Mouse (Mus musculus) left cerebral cortex, adult 9 months (tissue): ENCODE measurements around the gene Cacna1a.
"Not testable (repeated sequence)": the region's sequence is repeated elsewhere in the genome, so short reads cannot be mapped to it uniquely, and the experiment has no call there.

ENCODE experiments used
- DNase-seq, 2 experiments: peaks; one replicate each; pipeline ENCODE4 v3.0.0; 2022; ENCODE audit warnings: low spot score in 2 of 2

Gene Cacna1a

DNA sequence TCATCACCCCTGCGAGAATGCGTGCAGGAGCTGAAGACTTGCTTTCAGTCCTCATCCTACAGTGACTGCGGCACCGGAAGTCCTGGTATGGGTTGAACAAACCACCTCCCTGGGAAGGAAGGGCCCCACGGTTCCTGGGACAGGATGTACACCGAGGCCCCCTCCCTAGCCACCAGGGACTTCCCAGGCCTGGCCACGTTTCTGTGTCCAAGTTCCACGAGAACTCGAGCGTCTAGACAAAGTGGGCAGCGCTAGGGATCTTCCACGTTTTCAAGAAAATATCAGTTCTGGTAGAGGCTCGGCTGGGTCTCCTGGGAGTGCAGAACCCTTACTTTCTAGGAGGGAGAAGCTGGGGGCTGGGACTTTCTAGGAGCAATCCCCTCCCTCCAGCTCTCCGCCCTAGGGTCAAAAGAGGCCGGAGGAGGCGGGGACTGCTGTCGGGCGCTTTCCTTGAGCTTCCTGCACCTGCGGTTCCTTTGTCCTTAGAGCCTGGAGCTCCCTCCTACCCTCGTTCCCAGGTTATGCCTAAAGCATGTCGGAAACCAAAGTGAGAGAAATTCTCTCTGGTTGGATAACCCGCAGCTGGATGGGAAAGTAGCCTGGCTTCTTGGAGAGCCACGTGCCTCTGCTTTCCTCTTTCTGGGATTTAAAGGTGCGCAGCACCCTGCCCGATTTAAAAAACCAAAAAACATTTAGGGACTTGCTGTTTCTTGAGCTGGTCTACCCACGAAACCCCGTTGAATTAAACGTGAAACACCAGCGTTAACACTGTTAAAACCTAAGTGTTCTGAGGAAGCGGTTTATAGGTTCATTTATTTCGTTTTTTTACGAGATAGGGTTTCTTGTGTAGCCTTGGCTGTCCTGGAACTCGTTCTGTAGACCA is 271.9 kb downstream of the Cacna1a start:
- DNase-seq = no peak

DNA sequence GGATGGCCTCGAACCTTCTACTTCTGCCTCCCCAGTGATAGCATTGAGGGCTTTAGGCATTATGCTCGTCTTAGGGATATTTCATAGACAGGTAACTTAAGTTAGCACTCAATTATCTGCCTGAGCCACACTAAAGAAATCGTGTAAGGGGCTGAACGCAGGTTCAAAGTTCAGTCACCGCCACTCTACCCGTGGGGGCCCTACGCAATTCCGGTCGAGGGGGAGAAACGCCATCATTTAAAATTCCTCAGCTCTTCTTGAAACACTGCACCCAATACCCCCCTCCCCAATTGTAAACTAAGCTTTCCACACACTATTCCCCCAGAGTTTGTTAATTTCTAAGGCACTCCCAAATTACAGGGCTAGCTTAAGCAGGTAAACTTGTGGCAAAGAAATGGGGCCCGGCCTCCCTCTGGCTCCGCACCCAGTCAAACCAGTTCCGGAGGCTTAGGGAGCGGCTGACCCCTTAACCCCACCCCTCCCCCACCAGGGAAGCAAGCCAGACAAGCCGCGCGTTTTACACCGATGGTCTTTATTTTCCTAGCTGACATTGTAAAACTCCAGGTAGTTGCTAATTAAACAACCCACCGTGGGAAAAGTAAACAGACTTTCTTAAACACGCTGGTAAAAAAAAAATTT is 272.7 kb downstream of the Cacna1a start:
- DNase-seq = no peak

DNA sequence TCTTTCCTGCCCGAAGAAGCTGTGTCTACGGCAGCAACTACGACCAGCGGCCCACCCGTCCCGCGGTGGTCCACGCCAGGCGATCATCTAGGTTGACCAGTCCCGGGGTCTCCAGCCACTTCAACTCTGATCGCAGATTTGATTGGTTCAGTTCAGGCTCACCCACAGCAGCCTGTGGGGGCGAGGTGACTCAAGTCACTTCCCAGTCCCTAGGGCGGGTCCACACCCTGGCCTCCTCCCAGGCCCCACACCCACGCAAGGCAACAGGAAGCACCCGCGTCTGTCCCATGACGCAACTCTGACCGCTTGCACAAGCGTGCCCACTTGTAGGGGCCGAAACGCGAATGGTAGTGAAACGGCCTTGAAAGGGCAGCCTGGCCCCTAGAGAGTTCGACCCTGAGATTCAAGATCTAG is 273.2 kb downstream of the Cacna1a start:
- peak in 1 of 2 experiments; percentile 59 for DNase-seq

DNA sequence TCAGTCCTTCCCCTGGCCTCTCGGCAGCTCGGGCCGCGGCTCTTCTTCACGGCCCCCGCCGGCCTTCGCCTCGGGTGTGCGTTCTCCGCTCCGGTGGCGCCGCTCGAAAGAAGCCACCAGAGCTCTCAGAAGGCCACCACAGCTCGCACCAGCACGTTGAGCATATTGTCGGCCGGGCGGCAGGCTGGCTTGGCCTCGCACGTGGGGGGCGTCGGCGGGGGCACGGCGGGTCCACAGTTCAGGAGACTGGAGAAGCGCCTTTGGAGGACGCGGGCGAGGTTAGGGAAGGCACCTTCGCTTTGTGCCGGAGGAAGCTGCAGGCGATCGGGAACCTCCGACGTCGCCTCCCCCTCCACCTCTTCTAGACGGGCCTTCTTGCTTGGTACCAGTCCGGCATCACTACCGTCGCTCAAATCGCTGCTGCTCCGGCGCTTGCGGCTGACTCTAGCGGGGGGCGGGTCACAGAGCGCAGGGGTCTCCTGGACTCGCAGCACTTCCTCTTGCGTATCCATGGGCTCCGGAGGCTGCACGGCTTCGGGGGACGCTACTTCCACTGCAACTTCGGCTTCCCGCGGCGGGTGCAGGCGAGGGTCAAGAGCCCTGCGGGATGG is 273.8 kb downstream of the Cacna1a start:
- no peak for DNase-seq

DNA sequence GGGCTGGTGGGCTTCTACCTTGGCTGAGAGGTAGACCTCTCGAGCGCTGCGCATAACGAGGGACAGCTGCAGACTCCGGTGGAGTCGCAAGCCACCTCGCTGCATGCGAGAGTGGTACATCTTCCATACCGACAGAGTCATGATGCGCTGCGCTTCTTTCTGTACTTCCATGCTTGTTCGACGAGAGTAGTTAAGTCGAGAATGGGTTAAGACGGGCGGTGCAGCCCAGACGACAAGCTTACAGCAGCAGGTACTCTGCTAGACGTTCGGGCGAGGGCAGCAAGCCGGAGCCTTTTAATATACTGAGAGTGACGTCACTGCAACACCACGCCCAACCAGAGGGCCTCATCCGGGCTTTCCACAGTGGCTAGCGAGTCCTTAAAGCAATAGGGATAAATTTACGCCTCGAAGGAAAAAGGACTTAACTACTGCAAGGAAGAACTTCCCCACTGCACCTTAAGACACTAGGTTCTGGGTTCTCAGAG is 274.4 kb downstream of the Cacna1a start, which contains the start of gene Ier2:
Ier2 (minus strand) TSS at position 272 of the 485 bp plus-strand sequence.
- peak; percentile 88 to 96 for DNase-seq

DNA sequence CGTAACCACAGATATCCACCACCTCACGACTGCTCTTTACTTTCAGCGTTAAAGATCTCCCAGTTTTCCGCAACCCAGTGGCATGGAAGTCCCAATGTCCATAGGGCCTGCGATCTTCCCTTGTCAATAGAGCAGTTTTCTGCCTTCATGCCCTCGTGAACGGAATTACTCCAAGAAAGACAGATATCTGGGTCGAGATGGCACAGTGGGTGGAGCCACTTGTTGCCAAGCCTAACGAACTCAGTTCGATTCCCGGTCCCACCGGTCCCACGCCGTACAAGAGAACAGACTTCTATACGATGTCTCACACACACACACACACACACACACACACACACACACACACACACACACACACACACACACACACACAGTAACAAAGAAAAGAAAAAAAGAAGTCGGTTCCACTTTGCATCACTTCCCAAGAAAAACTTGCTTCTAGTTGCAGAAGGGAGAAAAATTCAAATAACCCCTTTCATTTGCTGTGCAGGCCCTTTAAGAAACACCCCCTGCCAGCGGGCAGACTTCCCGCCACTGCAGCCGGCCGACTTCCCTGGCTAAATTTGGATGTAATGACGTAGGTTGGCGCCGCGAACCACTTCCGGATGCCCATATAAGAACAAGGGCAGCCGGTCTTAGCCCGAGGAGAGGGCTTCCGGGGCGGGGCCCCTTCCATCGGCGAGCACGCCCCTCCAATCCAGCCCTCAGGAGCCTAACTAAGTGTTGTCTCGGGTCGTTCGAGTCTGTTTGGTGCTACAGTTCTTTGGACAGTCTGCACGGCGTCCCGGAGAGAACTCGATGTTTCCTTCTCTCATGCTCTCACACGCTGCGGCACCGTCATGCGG is 275.5 kb downstream of the Cacna1a start:
- peak; percentile 91 to 97 for DNase-seq

DNA sequence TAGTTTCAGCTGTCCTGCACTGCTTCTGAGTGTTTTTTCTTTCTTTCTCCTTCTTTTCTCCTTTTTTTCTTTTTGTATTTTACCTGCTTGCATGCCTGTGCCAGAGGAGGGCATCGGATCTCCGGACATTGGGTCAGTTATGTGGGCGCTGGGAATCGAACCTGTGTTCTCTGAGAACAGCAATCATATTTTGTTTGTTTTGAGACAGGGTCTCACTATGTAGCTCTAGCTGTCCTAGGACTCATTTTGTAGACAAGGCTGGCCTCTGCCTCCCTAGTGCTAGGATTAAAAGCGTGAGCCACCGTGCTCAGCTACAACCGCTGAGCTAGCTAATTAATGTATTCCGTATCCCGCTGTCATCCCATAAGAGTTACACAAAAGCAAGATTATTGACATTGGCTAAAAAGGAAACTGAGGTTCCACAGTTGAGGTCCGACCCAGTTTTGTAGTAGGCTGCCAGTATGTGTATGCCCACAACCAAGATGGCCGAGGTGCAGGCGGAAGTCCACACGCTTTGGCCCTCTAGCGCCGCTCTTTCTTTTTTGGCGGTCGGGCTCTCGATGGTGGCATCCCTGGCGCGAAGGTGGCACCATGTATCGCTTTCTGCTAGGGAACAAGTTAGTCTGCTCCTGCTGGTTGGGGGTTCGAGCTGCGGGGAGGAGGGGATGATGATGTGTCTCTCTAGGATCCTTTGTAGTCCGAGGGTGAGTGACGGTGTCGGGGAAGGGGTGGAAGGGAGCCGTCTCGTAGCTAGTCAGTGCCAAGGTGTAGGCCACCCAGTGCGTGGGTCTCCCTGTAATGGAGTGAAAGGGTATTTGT is 276.5 kb downstream of the Cacna1a start:
- DNase-seq = peak in 1 of 2 experiments; percentile 84

DNA sequence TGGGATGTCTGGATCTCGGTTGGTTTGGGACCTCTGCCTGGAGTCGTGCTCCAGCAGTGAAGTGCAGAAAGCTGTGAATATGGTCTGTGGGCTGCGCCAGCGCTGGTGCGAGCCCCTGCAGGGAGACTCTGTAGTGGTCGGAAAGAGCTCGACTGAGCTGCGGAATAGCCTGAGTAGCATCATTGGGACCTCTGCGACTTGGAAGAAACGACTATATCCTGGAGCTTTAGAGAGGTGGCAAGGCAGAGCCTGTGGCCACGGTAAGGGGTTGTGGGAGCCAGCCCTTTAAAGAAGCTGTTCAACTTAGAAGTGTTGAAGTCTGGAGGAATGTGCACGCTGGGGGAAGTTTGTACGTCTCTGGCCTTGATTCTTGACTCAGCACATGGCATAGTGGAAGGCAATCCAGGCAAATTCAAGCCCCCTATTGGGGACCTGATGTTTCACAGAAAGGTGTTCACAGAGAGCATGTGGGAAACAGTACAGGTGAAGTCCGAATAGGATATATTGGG is 277.2 kb downstream of the Cacna1a start:
- DNase-seq = no peak

DNA sequence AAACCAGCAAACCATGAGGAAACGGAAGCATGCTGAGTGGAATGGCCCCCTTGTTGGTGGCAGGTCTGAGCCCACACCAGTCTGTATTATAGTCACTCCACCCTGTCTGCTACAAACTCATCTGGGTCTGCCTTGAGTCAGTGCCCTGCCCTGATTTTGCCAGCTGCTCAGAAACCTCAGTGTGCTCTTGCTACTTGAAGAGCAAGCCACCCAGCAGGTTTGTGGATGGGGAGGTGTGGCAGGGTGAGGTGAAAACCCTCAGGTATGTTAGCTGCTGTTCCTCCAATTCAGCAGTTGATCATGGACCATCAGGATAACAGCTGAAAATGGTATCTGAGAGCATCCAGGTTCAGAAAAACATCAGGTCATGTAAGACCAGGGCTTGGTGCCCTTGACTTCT is 279.8 kb downstream of the Cacna1a start:
- no peak for DNase-seq

DNA sequence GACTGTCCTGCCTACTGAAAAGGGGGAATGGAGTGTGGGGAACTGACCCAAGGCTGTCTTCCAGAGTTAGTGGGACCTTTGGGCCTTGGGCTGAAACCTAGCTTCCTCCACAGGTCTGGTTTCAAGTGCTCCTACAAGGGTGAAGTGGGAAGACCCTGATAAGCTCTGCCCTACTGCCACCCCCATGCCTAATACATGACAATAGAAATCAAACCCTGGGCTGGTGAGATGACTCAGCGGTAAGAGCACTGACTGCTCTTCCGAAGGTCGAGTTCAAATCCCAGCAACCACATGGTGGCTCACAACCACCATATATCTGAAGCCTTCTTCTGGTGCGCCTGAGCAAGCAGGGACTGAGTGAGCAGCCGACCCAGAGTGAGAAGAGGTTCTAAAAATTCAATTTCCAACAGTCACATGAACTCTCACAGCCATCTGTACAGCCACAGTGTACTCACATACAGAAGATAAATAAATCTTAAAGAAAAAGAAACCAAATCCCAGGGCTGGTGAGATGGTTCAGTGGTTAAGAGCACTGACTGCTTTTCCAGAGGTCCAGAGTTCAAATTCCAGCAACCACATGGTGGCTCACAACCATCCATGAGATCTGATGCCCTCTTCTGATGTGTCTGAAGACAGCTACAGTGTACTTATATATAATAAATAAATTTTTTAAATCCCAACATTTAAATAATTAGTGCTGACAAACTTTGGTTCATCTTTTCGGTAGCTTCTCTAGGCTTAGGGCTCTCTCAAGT is 280.7 kb downstream of the Cacna1a start:
- DNase-seq = no peak

DNA sequence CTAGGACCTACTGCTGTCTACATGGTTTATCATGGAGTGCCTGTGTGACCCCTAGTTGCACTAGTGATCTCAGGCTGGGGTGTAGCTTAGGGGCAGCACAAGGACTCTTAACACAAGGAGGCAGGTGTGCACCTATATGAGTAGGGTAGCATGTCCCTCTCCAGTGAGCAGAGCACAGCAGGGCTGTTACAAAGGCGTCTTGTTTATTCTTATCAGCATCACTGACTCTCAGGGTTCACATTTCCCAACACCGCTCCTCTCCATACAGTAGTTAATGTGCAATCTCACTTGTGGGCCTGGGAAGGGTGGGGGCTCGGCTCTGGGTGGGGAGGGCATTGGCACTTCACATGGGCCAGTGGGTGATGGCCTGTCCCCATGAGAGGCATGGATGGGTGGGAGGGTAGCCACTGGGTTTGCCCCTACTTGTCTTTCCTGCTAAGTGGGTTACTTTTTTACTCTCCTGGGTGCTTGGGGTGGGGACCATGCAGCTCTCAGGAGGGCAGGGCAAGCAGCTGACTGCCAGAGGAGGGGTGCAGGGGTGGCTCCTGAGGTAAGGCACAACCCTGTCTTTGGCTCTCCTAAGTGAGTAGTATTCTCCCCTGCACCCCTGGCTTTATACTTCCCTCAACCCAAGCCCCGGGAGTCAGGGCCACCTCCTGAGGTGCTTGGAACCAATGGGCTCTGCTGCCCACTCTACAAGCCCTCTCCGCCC is 282.2 kb downstream of the Cacna1a start:
- not testable (repeated sequence) for DNase-seq

DNA sequence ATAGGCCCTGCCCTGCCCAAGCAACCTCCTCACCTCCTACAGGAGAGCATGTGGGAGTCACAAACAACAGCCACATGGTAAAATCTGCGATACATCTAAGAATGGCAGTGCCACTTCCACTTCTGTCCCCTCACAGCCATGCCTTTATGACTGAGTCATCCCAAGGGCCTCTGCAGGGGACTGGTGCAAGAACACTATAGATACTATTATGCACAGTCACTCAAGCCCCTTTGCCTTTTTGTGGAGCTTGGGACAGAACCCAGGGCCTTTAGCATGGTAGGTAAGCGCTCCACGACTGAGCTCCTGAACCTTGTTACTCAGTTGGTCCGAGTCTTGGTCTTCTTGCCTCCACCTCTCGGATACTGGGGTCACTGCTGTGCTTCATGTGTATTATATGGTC is 289.1 kb downstream of the Cacna1a start:
- DNase-seq = no peak

DNA sequence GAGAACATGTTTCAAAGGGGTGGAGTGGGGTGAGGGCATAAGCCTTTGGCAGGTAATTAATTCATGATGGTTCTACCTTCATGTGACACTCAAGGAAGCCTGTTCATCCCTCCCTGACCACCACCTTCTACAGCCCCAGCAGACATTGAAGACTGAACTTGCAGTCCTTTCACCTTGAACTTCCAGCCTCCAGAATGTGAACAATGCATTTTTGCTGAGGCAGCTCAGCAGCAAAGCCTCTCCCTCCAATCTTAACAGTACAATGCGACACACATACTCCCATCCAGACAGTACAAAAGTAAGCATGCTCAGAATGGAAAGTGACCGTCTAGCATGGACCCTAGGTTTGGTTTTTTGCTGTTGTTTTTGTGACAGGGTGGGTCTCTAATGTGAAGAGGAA is 293.2 kb downstream of the Cacna1a start:
- no peak for DNase-seq

DNA sequence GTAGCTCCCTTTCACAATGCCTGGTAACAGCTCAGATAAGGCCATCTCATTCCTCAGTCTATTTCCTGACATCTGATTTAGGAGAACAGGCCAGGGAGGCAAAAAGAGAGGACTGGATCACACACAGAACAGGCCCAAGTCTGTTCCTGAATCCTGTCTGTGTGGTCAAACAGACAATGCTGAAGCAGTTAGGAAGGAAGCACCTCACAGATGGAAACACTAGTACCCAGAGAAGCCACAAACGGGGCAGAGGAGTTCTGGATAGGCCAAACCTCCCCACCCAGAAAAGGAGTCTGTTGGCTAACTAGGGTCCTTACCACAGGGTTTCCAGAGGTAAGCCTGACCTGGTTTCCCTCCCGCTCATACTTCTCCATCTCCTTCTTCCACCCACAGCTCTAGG is 294.0 kb downstream of the Cacna1a start:
- DNase-seq = no peak

DNA sequence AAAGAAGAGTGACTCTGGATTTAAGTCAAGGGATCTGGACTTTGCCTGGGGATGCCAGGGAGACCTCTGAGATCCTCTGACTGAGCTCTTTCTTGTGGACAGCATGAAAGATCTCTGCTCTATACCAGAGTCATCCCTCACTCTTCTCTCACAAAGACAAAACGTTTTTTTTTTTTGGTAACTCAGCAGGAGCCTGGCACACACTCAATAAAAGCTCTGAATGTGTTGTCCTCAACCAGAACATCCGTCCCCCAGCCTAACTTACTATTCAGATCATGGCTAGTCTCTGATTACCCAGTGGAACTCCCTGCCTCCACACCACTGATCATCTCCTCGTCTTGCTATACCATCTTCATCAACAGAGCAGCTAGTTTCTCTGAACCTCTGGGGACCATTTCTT is 296.3 kb downstream of the Cacna1a start:
- no peak for DNase-seq

DNA sequence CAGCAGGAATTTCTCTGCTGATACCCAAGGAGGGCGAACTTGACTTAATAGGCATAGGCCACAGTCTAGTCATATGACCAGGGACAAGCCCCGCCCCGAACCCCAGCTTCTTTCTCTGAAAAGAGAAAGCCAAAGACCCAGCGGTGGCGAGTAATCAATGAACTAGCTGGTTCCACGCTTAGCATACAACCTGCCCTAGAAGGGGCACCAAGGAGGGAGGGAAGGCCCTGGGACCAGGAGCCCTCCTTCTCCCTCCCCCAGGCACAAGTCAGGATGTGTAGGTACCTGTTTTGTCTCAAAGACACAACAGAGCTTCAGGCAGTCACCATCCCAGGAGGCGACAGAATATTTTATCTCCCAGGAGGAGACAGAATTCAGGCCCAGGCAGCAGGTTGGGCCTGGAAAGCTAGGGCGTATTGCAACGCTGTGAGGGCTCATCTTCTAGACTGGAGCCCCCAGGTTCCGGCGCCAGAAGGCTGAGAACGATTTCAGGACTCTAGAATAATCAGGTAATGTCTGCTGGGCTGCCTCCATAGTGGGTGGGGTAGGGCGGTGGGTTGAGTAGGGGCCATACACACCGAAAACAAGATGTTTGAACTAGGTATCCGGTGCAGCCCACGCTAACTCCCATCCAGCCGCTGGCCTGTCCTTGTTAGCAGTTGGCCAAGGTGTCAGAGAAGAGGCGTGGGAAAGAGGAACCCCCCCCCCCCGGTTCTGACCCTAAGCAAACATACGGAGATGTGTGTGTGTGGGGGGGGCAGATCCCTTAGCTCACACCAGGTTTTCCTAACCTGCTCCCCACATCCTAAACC is 298.2 kb downstream of the Cacna1a start, which contains the start of gene Trmt1:
Trmt1 (plus strand) TSS at position 117 of the 812 bp plus-strand sequence.
- no peak for DNase-seq

DNA sequence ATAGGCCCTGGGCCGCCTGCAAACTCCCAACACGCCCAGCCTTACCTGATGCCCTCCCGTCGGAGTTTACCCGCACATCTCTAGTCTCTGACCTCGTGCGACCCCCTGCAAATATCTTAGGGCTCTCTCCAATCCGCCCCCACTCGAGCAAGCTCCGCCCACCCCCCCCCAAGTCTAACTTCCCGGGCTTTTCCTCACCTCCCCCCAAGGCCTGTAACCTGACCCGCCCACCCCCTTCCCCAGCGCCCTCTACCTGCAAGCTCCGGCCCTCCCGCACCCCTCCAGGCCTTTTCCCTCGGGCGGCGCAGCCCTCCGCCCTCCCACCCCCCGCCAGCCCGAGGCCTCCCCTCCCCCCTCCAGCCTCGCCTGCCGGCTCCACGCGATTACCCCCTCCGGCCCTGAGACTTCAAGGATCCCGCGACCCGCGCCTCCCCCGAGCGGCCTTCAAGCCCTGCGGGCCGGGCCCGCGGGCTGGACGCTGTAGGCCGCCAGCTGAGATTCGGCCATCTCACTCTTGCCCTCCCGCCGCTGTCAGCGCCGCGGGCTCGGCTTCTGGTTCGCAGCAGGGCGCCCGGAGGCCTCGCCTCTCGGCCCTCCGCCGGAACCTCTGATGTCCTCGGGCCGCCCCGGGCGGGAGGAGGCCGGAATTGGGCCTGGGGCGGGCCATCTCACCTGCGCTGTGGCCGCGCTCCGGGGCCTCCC is 298.9 kb downstream of the Cacna1a start:
- DNase-seq = no peak
